Mouse (Mus musculus) T-helper 1 cell (primary cell): ENCODE results near the gene Wbp1l.

Source experiments
- in situ Hi-C: fragments of 300-600 bp; cut with MboI, MseI; formaldehyde crosslinking; loops from one replicate; pipeline ENCODE4 v1.15.1; 2025; ENCODE audit warnings: high pct_unique_total_duplicates

The Wbp1l gene

DNA sequence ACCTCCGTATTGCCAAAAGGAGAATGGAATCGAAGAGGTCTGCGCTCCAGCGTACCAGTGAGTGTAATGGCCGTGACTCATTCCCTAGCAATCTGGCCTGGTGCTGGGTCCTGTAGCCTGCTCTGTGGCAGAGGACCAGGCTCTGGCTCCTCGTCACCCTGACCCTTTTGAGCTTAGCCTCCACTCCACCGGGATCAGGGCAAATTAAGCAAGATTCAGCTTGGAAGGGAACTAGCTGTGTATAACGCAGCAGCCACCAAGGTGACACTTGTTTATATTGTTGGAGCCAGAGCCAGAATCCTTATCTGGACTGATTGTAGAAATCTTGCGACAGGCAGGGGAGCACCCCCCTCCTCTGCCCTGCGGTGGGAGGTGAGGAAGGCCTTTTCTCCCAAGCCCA is 29.5 kb downstream of the Wbp1l start:
- in situ Hi-C loops, result no loop called here

DNA sequence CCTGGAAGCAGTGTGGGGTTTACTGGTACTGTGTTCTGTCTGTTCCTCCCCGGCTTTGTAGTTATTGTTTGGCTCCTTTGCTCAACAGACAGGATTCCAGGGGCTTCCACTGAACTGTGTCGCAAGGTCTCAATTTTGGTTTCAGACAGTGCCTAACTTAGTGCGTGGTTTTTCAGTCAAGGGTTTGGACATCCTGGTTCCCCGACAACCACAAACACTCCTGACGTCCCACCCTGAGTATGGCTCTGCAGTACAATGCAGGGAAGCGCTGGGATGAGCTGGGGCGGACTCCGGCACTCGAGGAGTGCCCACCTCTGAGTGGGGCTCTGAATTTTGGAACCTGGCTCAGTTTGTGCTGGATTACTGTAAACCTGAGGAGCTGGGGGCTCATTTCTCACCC is 30.9 kb downstream of the Wbp1l start:
- in situ Hi-C loops, result no loop called here

DNA sequence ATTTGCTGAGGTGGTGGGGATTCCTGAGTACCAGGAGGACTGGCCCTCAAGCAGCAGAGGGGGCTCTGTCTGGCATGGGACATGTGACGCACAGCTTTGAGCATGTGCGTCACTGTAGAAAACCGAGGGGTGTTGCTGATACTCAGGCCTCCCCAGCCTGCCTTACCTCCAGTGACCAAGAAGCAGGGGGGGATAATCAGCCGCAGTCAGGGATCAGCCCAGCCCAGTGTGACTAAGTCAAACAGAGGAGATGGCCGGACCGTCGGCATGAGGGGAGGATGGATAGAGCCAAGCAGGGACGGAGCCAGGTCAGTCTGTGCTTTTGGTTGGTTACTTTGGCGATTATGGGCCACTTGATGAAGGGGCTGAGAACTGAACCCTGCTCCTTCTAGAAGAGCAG is 32.8 kb downstream of the Wbp1l start:
- in situ Hi-C loops, result no loop called here

DNA sequence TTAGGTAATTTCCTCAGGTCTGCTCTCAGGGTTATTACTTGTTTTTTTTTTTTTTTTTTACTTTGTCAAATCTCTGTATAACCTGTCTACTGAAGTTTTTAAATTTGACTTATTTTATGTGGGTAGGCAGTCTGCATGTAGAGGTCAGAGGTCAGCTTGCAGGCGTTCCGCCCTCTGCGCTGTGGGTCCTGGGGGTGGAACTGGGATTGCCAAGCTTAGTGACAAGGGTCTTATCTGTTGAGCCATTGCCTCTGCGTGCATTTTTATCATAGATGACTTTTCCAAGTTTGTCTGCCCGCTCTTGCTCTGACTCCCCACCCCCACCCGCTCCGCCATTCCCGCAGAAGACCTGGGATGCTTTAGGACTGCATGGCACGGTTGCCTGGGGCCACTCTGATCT is 36.9 kb downstream of the Wbp1l start:
- in situ Hi-C loops, result no loop called here

DNA sequence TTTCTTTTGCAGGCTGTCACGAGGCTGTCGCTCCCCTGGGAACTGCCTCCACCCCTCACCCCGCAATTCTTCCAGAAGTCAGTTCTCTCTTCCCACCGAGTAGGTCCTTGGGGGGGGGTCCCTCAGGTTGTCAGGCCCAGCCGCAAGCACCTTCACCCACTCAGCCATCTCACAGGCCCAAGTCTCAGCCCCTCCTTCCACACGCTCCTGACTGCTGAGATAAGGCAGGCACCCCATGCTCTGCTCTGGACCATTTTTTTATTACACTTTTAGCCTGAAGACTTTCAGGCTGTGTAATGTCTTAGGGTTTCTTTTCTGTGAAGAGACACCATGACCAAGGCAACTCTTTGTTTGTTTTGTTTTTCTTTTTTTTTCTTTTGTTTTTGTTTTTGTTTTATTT is 38.7 kb downstream of the Wbp1l start:
- in situ Hi-C loops, result no loop called here

DNA sequence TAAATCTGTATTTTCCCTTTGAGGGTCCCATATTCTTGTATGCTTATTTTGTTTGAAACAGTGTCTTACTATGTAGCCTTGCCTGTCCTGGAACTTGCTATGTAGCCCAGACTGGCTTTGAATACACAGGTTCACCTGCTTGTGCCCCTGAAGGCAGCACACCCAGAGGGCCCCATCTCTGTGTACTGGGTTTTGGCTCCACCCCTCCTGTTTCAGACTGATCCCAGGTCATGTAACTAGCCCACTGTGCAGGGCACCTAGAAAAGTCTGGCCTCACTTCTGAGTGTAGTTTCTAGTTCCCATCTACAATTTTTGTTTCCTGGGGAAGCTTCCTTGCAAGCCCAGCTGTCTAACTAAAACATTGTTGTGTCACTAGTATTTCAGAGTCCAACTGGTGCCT is 40.2 kb downstream of the Wbp1l start:
- in situ Hi-C loops, result no loop called here

DNA sequence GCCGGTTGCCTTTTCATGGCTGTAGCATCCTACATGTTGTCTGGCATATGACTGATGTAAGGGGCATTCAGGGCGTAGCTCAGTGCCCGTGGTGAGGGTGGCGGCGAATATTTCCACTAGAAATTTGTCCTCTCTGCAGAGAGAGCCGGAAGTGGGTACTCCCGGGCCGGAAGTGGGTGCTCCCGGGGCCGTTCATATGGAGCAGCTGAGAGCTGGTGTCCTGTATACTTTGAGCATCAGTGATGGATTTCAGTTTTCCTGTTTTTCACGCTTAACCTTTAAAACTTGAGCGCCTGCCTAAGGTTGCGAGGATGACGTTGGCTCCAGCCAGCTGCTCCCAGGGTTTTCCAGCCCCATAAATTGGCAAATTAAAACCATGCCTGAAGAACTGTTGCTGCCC is 40.6 kb downstream of the Wbp1l start:
- in situ Hi-C loops, result no loop called here

DNA sequence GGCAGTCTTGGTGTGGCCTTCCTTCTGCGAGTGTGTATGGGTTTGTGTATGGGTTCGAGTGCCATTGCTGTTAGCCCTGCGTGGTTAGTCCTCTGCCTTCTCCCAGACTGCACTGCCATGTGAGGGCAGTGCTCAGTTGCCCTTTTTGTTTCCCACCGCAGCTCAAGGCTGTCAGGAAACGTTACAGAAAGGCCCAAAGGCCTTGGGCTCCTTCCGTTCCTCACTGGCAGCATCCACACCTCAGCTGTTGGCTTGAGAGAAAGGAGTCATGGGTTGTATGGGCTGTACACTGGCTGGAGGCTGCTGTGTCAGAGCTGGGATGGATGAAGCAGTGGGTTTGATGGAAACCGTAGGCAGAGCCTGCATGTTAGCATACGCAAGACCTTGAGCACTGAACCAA is 41.9 kb downstream of the Wbp1l start:
- in situ Hi-C loops, result no loop called here

DNA sequence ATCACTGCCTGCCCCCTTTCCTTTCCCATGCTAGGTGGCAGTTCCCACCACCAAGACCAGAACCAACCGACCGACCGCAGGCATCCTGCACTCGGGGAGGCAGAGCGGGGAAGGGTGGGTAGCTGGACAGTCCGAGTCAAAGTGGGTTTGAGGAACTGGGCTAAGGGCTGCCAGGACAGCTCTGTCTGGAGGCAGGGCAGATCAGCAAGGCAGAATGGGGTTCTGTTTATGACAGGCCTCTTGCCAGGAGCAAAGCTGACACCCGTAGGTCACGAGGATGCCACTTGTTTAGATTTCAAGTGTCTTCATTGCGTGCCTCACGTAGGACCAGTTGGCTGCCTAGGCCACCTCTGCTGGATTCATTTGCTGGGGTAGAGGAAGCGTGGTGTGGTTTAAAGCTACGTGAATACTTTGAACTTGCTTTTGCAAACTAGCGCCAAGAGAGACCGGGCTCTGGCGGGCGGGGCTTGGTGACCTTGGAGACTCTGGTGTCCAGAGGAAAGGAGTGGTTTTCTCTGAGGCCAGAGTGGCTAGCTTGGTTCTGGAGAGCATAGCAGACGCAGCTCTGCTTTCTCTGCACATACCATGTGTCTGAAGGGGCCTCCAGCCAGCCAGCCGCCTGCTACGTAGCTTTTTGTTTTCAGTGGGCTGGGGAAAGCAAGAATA is 42.7 kb downstream of the Wbp1l start:
- in situ Hi-C loops, result no loop called here

DNA sequence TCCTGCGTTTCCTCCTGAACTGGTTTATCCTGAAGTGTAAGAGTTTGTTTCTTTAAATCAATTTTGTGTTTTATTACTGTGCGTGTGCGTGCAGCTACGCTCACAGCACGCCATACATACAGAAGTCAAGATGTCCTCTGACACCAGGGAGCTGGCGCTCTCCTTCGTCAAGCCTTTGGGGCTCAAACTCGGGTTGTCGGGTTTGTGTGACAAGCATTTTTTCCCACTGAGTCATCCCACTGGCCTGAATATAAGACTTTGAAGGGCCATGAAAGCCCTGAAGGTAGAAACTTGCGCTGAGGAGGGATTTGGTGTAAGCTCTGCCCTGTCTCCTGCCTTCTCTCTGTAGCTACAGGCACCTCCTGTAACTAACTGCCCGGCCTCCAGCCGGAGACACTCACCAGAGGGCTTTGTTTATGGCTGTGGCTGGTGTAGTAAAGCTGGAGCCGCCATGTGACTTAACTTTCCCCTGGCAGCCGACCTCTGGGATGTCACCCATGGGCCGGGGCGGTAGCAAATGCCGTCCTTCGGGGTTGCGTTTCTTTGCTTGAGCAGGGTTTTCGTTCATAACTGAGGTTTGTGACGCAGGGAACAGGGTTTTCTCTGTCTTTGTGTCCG is 43.4 kb downstream of the Wbp1l start:
- in situ Hi-C loops, result no loop called here

DNA sequence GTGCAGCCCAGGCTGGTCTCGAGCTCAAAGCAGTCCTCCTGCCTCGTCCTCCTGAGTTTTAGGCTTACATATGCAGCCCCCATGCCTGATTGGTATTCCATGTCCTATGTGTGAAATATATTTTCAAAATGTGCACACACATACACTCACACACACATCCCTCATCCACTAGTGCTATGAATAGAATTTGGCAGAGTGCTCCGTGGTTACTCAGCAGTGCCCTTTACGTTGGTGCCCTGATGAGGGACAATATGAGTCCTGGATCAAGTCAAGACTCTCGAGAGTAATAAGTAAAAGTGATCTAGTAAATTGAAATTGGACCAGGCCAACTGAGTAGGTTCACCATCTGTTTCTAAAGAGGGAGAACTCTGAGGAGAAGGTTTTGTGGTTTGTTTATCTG is 44.4 kb downstream of the Wbp1l start:
- in situ Hi-C loops, result no loop called here

DNA sequence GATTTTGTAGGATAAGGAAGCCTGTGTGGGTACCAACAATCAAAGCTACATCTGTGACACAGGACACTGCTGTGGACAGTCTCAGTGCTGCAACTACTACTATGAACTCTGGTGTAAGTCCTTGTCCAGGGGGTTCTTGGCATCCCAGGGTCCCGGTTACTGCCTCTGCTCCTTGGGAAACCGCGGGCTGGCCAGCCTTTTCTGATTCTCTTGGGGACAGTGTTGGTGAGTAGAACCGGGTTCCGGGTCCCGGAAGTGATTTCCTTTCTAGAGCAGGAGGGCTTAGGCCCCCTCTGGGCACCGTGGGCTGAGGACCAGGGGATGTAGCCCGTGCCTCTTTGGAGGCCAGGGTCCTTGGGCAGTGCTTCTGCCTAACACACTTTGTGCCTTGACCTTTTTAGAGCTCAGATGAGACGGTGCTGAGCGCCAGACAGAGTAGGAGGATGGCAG is 45.5 kb downstream of the Wbp1l start:
- in situ Hi-C loops, result no loop called here

DNA sequence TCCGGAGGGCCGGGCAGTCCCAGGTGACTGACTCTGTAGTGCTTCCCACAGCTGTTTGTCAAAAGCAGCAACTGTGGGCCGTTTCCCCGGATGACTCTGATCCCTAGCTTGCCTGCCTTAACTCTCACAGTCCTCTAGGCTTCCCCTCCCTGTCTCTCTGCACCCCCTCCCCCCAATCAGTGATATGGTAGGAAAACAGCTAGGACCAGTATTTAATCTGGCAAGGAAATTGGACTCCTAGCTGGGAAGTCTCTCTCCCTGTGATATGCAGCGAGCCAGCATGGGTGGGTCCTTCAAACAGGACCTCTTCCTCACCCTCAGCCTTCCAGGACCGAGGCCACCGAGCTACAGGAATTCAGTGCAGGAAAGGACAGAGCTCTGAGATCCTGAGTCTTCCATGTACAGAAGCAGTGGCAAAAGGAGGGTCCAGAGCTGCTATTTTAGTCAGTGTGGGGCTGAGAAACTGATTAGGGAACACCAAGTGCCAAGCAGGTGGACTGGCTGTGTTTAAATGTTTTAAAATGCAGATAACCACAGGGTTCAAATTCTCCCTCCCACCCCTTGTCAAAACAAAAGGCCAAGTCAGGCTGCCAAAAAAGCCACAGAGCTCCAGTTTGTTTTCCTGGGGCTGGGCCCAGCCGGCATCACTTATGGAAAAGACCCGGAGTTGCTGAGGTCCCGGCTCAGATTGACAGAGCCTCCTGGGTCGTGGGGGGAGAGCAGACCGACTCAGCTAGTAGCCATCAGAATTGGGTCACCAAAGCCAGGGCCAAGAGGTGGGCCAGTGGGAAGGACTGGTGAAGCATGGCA is 46.1 kb downstream of the Wbp1l start:
- in situ Hi-C loops, result no loop called here

DNA sequence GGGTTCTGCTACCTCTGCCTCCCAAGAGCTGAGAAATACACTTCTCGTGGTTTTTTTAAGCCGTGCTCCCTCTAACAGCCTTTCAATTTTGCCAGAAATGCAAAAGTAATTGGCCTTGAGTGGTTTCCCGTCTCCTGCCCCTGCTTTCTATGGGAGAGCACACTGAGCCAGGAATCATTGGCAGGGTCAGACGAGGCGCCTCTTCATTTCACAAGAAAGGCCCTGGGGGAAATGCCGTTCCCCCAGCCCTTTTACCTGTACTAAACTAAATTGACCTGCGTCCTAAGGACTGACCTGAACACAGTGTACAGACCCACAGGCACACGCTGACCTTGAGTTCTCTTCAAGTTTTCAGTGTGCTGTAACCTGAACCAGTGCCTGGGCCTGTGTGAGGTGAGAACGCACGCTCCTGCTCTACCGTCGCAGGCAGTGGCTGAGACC is 47.2 kb downstream of the Wbp1l start:
- in situ Hi-C loops, result no loop called here

DNA sequence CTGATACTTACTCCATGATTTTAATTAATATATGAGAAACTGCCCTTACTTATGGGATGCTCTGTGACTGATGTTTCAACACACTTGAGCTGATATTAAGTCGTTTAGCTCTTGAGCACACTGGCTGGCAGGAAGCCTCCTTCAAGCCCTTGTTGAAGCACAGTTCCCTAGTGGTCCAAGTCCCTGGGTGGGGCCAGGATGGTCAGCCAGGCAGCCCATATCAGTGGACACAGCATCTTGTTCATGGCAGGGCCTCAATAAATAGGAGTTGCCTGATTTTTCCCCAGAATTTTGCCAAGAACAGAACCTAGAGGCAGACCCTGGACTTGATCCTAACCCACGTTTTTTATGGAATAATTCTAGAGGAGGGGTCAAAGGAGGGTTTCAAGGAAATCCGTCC is 48.4 kb downstream of the Wbp1l start:
- in situ Hi-C loops, result no loop called here

DNA sequence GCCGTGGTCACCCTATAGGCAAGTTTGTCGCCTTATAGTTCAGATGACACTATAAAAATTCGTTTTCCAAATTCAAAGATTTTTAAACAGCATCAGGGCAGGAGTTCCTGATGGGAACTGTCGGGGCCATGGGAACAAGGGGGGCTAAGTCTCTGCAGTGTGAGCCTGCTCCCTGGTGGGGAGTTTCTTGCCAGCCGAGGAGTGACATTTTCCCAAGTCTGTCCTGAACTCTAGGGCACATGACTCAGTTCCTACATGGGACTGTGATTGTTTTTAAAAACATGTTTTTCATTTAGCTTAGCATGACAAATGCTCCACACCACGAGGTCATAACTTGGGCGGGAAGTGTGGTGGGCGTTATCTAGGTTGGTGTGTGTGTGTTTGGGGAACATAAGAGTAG is 49.0 kb downstream of the Wbp1l start:
- in situ Hi-C loops, result no loop called here

DNA sequence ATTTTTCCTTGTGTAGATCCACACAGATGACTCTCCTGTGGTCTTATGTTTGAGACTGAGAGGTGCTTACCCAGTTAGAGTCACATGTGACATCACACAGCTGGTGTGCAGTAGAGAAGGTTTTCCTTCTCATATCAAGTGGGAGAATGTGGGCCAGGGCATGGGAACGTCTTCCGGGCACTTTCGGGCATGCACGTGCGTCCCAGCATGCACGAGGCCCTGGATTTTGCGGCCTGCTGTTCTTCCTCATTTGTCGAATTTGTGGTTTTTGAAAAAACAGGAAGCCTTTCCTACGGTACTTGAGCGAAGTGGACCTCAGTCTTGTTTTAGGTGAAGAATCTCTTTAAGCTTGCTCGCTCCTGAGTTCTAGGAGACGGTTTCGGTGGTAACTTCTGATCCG is 49.7 kb downstream of the Wbp1l start:
- in situ Hi-C loops, result no loop called here

DNA sequence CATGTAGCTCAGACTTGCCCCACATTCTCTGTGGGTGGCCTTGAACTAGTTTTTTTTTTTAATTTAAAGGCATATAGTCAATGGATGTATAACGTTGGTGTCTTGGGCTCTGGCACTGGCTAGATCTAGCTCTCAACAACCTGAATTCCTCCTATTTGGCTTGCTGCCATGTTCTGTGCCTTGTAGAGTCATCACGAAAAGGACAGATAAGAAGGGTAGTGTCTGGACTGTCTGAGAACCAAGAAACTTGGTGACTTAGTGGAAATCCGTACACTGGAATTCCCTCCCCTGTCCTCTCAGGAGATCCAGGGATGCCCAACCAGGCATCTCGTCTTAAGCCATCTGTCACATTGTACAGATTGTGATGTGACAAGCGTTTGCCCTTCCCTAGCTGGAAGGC is 54.3 kb downstream of the Wbp1l start:
- in situ Hi-C loops, result no loop called here

DNA sequence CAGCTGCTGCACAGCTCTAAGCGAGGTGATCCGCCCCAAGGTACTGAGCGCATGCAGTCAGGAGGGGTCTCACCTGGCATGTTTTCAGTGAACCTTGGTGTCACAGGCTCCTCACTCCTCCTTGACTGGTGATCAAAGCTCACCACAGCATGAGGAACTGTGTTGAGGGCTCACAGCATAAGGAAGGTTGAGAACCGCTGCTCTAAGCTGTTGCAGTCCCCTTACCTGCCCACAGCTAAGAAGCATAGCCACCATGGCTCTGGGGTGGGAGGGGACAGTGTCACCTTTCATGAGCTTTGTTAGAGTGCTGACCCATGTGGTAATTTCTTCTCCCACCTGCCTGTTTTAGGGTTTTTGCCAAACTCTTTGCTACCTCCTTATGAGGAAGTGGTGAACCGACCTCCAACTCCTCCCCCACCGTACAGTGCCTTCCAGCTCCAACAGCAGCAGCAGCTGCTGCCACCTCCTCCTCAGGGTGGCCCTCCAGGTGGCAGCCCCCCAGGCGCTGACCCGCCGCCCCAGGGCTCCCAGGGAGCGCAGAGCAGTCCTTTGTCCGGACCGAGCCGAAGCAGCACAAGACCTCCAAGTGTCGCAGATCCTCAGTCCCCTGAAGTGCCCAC is 54.8 kb downstream of the Wbp1l start:
- in situ Hi-C loops, result no loop called here

DNA sequence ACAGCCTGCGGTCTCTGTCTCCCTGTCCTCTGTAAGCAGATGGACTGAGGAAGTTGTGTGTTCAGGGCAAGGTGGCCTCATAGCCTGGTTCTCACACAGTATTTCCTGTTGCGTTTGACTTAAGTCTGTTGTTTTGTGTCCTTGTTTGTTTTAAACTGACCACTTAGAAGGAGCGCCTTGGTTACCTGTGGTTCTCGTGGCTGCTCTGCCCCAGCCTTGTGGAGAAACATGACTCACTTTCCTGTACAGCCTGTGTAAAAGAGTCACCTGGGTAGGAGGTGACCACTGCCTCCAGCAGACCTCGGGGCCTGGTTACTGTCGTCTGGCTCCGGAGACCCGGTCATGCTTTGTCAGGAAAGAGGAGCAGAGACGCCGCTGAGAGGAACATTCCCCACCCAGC is 56.7 kb downstream of the Wbp1l start:
- in situ Hi-C loops, result no loop called here

DNA sequence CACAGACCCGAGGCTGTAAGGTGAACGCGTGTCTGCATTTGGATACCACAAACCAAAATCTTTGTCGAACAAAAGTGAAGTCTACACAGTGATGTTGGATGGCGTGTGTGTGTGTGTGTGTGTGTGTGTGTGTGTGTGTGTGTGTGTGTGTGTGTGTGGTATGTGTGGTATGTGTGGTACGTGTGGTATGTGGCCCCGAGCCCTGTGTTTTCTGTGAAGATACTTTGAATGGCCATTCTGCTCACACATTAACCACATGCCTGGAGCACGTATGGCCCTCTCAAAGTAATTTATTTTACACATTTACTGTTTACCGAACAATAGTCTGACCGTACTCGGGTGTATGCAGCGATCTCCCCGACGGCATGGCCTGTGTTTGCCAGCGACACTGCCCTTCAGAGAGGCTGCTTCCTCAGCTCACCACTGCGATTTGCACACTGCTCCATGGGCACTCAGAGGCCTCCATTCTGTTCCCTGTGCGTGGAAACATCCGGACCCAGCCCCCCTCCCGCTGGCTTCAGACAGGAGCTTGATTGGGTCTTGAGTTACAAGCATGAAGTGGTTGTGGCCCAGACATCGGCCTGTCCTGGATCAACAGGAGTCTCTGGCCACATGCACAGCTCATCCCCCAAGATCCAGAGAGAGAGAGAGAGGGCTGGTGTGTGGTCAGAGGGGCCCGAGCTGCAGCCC is 57.4 kb downstream of the Wbp1l start:
- in situ Hi-C loops, result no loop called here
